Mouse (Mus musculus) monocyte, adult 2 months (primary cell): ENCODE measurements around the gene Zcchc24.

Source experiments
- DNase-seq, 2 experiments: peaks; one replicate each; pipeline ENCODE4 v3.0.0; 2022; ENCODE audit warnings: low spot score in 2 of 2, low read depth in 1 of 2

Zcchc24 gene

DNA sequence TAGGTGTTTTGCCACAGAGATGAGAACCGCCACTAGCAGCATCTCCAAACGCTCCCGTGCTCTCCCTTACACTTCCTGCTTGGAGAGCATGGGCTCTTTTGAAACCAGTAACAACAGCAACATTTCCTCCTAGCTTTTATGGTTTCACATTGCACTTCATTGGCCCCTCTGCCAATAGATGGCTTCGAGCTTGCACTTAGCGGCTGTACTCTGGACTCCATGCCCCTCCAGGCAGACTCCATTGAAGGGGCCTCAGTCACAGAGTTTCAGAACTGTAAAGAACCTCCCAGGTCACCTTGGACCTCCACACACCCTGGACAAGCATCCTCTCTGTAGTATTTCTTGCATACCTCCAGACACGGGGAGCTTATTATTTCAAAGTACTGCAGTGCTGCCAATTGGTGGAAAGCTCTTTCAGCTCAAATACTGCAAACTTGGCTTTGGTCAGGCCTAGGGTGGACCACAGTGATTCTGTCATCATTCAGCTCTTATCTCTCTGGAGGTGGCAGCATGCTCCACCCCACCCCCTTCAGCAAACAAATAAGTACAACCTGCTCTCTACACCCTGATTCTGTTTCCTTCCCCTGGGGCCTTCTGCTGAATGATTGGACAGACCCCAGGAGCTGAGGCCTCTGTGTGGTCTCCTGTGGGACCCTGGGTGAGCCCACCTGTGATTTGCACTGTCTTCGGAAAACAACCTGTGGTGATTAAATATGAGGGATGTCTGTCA, 82.5 kb downstream of the Zcchc24 start:
- DNase-seq, result no peak

DNA sequence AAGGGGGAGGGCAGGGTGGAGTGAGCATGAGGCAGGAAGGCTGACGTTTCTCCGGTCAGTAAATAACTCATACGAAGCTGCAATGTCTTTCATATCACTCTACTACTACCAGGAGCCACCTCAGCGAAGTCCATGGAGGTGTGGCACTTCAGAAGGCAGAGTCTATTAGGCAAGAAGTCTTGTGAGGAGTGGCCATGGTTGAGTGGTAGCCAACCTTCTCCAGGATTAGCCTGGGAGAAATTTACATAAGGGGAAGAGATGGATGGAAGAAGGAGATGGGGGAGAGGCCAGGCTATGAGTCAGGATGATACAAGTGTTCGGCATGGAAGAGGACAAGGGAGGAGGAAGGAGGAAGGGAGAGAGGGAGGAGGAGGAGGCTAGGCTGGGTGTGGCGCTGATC, 86.8 kb downstream of the Zcchc24 start:
- DNase-seq, result no peak

DNA sequence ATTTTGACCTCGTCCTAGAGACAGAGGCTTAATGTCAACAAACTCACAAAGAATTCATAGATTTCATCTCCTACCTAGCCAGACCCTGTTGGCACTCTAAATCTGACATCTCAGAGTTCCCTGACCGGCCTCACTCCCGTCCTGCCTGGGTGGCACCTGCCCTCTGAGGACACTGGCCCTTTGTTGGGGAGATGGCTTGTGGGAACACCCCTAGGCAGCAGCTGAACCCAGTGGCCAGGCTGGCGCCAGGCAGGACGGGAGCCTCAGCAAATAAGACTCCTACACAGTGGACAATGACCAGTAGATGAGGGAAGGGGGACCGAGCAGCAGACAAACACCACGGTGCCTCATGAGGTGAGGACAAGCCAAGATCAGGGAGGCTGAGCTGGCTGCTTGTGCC, 89.2 kb downstream of the Zcchc24 start:
- no peak for DNase-seq

DNA sequence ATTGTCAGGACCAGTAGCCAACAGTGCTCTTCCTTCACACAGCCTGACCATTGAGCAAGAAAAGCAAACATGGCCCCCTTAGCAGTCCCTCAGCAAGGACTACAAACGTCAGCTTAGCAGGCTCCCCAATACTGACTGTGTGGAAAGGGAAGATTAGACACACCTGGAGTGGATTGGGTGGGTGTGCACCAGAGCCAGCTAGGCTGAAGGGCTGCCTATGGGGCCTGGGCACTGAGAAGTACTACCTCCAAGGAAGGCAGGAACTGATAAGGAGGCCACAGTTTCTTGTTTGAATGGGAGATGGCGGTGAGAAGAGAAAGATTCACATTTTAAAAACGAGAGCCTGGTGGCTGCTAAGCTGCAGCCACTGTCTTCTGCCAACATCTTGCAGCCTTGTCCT, 101.3 kb downstream of the Zcchc24 start:
- no peak for DNase-seq

DNA sequence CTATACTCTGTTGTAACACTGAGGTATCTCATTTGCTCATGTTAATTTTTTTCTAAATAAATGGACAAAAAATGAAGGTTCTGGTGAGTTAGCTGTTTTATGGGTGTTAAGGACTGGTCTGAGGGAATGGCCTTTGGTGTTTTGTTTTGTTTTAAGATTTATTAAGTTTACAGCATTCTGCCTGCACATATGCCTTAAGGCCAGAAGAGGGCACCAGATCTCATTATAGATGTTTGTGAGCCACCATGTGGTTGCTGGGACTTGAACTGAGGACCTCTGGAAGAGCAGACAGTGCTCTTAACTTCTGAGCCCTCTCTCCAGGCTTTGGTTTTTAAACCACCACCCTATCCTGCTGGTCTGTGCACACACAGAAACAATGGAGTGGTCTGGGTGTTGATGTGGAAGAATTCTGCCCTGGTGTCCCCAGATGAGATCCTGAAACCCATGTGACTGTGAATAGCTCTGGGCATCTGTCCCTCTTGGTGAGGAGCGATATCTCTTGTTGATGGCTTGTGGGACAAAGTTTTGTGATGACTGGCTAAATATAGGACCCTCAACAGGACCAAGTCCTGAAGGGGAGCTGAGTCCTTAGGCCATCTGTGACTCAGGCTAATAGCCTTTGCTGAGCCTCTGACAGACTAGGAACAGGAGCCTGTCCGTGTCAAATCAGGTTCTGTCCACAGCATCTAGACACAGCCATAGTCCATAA, 102.0 kb downstream of the Zcchc24 start:
- DNase-seq, result no peak

DNA sequence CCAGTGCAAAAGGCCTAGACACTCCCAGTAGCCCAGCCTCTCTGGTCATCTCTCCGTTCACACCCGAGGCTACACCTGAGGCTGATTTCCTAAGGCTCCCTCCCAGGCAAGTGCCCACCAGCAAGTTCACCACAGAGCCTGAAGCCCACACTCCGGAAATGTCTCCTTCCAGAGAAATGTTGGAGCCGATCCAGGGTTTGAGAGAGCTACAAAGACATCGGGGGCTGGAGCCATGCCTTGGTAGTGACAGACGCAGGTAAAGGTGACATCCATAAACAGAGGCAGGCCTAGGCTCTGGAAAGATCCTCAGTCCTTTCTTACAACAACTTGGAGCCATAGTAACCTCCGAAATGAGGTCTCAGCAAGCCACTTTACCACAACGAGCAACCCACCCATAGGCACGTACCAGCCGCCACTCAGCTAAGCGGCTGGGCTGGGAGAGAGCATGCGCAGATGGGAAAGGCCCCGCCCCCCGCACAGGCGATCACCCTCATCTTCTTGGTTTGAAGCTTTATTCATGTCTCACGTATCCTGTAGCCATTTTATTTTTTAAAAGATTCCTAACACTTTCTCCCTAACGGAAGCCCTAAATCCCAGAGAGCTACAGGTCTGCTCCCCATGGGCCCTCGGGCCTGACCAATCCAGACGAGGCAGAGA, 103.4 kb downstream of the Zcchc24 start:
- no peak for DNase-seq

DNA sequence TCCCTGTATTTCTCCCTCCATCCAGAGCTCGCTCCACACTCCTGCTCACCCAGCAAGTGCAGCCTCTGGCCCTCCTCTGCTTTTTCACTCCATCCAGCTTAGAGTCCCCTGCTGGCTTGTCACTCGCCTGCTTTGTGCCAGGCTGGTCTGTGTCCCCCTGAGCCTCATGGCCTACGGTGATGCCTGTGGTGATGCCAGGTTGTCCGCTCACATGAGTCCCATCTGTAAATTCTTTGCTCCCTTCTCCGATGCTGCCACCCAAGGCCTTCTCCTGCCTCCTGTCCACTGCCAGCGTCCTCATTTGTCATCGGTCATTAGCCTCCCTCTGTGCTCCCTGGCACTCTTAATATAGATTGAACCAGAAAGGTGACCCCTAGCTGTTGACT, 104.5 kb downstream of the Zcchc24 start:
- DNase-seq, result no peak

DNA sequence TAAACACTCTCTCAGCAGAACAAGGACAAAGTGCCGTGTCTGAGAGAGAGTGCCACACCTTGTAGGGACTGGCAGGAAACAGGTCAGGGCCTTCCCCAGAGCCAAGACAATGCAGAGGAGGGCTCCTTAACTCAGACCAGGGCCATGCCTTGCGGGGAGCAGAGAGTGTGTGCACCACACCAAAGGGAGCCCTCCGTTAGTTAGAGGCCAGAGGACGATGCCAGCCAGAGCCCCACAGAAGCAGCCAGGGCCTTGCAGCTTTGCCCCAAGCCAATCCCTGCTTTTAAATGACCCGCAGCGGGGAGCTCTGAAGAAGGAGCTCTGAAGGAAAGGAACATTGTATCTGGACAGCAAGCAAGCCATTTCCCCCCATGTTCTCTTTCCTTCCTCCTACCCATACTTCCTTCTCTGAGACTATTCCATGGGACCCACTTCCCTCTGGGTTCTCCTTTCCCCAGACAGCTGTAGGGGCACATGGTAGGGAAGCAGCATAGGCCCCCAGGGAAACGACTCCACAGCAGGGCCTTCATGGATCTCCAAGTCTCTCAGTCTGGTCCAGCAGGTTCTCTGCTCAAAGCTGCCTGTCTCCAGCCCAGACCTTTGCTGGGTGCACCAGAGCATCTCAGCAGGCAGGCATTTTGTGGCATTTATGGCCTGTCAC, 105.1 kb downstream of the Zcchc24 start:
- DNase-seq, result no peak
